Mouse (Mus musculus) stomach, postnatal 0 days (tissue): ENCODE measurements around the gene Acss2.

Experiments used
- CTCF ChIP-seq: IDR thresholded peaks from 2 replicates; pipeline ENCODE4 v1.5.1; 2016; ENCODE audit warnings: antibody characterized with exemption, low read depth, mild to moderate bottlenecking, moderate library complexity
- EP300 ChIP-seq: optimal IDR thresholded peaks from 2 replicates; pipeline ENCODE3; 2016; ENCODE audit warnings: antibody characterized with exemption

- TF ChIP-seq CTCF, result no peak
- no peak for TF ChIP-seq EP300
Measured at GRCm38 (mm10) chr2:155582384-155582995, 64.7 kb downstream of the Acss2 start.
